Mouse (Mus musculus): Measurements from ENCODE around the gene Bpifb9b. TPM values are rescaled to one million over a fixed set of nuclear protein-coding genes. Genes with fewer than 3 reads are reported as not detected.
"Not testable (repeated sequence)": the region's sequence is repeated elsewhere in the genome, so short reads cannot be mapped to it uniquely, and the experiment has no call there.

The Bpifb9b gene
- total RNA-seq (2014; fragmentation: Nextera tagmentation) (not detected in 2 replicates), total RNA-seq (2017) (not detected in 2 replicates)

DNA sequence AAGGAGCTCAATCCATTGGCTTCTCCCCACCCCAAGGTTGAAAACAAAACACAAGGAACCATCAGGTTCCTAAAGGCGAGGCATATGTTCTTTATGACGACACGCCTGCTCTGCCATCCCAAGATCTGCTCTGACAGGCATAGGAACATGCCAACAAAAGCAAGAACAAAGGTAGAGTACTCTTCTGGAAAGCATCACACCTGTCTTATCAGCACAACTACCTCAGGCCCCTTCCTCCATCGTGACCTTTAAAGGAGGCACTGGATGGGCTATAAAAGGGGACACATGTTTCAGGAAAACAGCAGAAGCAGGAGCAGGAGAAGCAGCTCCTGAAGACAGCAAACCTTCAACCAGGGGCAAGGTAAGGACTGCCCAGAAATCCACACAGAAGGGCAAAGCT, at the start of gene Bpifb9b:
TSS of gene Bpifb9b (plus strand) at position 301 of the 400 bp plus-strand sequence.
- not testable (repeated sequence) for ATAC-seq (replicated peaks; ENCODE audit: low FRiP score, low TSS enrichment, poor library complexity, severe bottlenecking)

DNA sequence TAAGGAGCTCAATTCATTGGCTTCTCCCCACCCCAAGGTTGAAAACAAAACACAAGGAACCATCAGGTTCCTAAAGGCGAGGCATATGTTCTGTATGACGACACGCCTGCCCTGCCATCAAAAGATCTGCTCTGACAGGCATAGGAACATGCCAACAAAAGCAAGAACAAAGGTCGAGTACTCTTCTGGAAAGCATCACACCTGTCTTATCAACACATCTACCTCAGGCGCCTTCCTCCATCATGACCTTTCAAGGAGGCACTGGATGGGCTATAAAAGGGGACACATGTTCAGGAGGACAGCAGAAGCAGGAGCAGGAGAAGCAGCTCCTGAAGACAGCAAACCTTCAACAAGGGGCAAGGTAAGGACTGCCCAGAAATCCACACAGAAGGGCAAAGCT, 49.5 kb upstream of the Bpifb9b start, which contains the start of gene Bpifb9a:
TSS of gene Bpifb9a (plus strand) at position 301 of the 400 bp plus-strand sequence.
- ATAC-seq (replicated peaks; ENCODE audit: low FRiP score, low TSS enrichment, poor library complexity, severe bottlenecking): not testable (repeated sequence)

DNA sequence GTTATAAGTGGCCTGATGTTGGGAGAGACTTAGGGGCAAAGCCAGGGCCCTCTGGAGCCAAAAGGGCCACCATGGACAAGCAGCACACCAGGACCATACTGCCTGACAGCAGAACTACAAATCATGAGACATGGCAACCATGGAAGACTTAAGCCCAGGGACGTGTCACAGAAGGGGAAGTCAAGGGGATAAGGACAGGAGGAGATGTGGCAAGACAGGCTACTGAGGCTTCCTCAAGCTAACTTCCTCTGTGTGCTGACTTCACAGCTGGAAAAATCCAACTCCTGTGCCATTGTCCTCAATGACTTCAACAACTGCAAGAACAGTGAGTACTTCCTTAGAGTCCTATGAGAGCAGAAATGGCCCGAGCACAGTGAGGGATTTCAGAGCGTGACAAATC, 42.6 kb upstream of the Bpifb9b start:
- ATAC-seq (replicated peaks; ENCODE audit: low FRiP score, low TSS enrichment, poor library complexity, severe bottlenecking): not testable (repeated sequence)

DNA sequence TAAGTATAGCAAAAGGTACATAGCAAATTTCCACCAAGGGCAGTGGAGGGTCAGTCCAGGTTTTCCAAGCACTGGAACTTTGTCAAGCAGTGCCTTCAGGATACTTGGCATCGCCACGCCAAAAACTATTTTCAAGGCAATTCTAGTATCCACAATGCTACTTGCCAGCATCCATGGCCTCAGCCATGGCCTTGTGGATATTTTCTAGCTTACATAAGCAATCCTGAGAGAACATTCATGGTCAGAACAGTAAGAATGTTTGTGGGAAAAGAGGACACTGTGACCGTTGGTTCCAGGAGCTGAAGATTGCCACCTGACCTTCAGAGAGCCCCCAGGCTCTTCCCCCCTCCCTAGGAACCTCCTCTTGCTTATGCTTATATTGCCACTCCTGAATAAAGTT, 15.2 kb upstream of the Bpifb9b start:
- ATAC-seq (replicated peaks; ENCODE audit: low FRiP score, low TSS enrichment, poor library complexity, severe bottlenecking): not testable (repeated sequence)

DNA sequence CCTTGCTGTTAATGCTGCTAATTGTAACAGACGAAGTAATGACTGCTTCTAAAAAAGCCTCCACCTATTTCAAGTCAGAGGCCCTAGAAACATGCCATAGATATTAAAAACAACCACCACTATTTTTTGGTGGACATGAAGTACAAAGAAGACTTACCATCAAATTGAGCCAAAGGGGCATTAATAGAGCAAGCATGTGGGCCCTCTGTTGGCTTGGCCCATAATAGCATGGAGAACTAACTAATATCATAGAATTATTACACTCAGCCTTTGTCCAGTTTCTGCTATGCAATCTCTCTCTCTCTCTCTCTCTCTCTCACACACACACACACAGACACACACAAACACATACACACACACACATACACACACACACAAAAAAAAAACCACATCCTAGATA, 14.2 kb upstream of the Bpifb9b start:
- no peak for ATAC-seq (replicated peaks; ENCODE audit: low FRiP score, low TSS enrichment, poor library complexity, severe bottlenecking)

DNA sequence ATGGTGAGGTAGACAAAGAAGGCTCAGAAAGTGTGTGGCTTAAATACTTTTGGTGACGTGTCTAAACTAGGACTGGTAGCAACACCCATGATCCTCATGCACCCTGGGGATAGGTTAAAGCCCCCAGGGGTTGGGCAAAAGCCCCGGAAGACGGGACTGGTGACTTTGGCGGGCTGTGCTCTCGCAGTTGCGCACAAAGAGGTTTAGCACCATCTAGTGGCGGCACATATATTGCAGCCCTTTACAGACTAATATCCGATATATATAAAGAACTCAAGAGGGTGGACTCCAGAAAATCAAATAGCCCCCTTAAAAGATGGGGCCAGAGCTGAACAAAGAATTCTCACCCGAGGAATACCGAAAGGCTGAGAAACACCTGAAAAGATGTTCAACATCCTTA, 12.3 kb upstream of the Bpifb9b start:
- ATAC-seq (replicated peaks; ENCODE audit: low FRiP score, low TSS enrichment, poor library complexity, severe bottlenecking): not testable (repeated sequence)

DNA sequence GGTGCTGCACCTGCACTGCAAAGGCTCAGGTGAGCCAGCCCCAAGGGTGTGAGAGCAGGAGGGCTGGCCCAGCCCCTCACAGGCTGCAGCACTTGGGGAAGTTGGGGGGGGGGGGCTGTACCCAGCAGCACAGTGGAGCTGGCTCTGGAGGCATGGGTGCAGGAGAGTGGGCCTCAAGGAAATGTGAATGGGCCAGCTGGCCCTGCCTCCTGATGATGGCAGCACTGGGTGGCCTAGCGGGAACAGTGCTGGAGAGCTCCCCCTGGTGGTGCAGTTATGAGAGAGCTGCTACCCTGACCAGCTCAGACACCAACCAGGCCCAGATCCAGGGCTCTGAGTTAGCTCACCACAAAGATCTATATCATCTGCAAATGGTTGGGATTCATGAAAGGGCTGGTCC, 6.5 kb upstream of the Bpifb9b start:
- peak; percentile 98 for ATAC-seq (replicated peaks; ENCODE audit: low FRiP score, low TSS enrichment, poor library complexity, severe bottlenecking)

DNA sequence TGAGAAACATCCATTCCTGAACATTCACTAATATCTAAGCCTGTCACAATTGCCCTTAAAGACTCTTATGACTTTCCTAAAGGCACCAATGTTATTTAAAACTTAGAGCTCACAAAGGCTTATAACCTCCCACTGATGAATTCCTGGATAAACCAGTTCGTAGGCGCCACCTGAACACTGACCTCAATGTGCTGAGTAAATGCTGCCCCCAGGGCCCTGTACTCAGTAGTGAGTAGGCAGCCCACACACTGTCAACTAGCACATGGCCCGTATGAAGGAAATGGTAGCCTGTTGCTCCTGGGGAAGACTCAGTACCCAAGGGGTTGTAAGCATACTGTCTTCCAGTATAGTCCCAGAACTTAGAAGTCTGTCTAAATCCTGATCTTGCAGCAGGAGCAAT, 5.3 kb upstream of the Bpifb9b start:
- ATAC-seq (replicated peaks; ENCODE audit: low FRiP score, low TSS enrichment, poor library complexity, severe bottlenecking): no peak

DNA sequence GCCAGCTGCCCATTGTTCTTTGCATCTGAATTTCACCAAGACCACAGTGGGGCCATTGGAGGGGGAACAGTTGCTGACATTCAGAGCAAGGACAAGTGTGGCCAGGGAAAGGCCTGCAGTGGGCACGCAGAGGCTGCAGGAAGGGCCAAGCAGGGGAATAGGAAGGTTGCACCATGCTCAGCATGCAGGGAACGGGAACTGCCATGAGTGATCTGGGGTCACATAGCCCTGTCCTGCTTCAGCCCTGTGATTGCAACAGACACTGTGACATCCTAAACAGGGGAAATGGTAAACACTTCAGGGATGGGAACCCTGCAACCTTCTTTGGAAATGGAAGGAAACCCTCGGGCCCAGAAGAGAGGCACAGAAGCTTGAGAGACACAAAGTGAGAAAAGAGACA, 2.4 kb upstream of the Bpifb9b start:
- not testable (repeated sequence) for ATAC-seq (replicated peaks; ENCODE audit: low FRiP score, low TSS enrichment, poor library complexity, severe bottlenecking)

DNA sequence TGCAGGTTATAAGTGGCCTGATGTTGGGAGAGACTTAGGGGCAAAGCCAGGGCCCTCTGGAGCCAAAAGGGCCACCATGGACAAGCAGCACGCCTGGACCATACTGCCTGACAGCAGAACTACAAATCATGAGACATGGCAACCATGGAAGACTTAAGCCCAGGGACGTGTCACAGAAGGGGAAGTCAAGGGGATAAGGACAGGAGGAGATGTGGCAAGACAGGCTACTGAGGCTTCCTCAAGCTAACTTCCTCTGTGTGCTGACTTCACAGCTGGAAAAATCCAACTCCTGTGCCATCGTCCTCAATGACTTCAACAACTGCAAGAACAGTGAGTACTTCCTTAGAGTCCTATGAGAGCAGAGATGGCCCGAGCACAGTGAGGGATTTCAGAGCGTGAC, 6.7 kb downstream of the Bpifb9b start:
- ATAC-seq (replicated peaks; ENCODE audit: low FRiP score, low TSS enrichment, poor library complexity, severe bottlenecking): not testable (repeated sequence)

DNA sequence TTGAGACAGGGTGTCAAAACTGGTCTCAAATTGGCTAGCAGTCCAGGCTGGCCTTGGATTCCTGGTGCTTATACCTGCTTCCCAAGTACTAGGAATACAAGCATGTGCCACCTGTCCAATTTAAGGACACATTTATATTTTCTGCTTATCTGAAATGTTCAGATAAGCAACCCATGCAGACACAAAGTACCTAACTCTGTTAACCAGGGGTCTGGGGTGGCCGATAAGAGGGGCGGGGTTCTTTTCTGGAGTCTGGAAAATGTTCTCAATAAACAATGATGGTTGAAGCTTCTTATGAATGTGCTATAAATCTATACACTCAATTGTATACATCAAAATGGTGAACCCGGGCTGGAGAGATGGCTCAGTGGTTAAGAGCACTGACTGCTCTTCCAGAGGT, 19.8 kb downstream of the Bpifb9b start:
- peak; percentile 90 for ATAC-seq (replicated peaks; ENCODE audit: low FRiP score, low TSS enrichment, poor library complexity, severe bottlenecking)

DNA sequence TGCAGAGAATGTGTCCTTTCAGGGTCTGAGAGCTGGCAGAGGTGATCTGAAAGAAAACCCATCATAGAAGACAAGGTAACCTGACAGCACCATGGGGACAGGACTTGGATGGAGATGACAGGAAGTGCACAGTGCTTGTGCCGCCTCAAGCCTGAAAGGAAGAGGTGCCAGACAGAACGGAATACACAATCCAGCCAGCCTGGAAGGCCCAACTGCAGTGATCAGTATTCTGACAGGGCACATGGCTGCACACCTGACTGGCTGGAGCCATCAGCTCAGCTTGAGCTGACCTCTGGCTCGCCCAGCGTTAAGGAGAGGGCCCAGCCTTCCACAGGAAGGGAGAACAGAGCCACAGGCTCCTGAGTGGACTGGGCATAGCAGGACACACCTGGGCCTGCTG, 28.5 kb downstream of the Bpifb9b start:
- ATAC-seq (replicated peaks; ENCODE audit: low FRiP score, low TSS enrichment, poor library complexity, severe bottlenecking): no peak

DNA sequence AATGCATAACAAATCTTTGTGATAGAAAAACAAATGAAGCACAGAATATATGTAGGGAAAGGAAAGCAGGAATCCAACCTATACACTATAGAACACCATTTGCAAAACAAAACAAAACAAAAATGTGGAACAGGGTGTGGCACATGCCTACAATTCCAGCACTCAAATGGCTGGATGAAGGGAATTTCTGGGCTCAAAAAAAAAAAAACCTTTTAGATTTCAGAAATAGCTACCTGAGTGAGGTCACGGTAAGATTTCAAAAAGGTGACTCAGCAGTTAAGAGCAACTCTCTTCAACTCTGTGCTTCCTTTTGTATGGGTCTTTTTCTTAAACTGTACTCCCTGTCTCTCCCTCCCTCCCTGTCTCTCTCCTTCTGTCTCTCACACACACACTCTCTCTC, 31.1 kb downstream of the Bpifb9b start:
- no peak for ATAC-seq (replicated peaks; ENCODE audit: low FRiP score, low TSS enrichment, poor library complexity, severe bottlenecking)

DNA sequence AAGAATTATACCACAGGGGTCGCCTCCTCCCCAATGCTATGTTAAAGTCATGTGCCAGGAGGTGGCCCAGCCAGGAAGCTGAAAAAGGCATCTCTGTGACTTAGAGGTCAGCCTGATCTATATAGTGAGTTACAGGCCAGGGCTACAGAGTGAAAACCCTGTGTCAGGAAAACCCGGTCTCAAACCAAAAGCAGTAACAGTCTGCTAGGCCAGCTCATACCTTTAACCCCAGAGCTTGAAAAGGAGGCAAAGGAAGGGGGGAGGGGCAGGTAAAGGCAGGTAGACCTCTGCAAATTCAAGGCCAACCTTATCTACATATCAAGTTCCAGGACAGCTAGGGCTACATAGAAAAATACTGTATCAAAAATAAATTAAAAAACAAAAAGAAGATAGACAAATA, 32.3 kb downstream of the Bpifb9b start:
- no peak for ATAC-seq (replicated peaks; ENCODE audit: low FRiP score, low TSS enrichment, poor library complexity, severe bottlenecking)

DNA sequence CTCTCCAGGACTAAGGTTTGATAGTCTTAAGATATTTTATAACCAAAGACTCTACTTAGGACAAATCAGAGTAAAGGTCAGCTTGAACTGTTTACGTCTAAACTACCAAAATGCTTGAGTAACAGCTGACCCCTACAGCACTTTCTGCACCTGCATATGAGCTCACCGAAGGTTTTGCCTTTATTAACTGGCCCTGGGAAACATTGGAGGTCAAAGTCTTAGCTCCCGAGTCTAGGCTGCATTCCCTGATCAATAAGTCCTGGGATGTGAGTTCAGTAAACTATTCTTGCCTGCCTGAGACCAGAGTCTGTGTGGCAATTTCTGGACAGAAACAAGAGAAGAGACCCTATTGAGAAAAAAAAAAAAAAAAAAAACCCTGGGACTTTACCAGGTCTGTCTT, 41.1 kb downstream of the Bpifb9b start:
- no peak for ATAC-seq (replicated peaks; ENCODE audit: low FRiP score, low TSS enrichment, poor library complexity, severe bottlenecking)

DNA sequence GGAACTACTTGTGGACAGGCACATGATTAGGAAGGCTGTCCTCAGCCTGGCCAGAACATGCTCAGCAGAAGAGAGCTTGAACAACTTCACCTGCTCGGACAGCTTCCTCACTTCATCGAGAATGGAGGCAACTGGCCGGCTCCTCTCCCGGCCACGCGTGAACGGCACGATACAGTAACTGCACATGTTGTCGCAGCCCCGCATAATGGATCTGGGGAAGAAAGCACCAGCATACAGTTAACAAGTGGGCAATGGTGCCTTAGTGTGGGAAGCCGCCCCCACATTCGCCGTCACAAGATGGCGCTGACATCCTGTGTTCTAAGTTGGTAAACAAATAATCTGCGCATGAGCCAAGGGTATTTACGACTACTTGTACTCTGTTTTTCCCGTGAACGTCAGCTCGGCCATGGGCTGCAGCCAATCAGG, 47.0 kb downstream of the Bpifb9b start:
- not testable (repeated sequence) for ATAC-seq (replicated peaks; ENCODE audit: low FRiP score, low TSS enrichment, poor library complexity, severe bottlenecking)

DNA sequence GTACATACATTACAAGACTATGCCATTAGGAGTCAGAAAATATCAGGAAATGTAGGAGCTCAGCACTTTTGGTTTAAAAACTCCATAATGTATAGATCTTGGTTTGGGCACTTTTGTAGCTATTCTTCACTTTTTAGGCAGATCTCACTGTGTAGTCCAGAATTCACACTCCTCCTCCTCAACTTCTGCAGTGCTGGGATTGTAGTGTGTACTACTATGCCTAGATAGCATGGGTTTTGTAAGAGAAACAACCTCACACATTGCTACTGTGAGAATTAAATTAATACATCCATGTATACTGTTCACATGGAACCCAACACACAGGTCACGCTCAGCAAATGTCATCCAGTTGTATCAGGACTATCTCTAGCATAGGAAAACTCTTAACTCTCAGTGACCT, 60.5 kb downstream of the Bpifb9b start:
- ATAC-seq (replicated peaks; ENCODE audit: low FRiP score, low TSS enrichment, poor library complexity, severe bottlenecking): no peak

Other genes with a start within 250 kb of the Bpifb9b start
- gene Bpifa3, start 176.9 kb upstream of the Bpifb9b start, total RNA-seq (2014; fragmentation: Nextera tagmentation): not detected in 2 replicates
- not detected in 2 replicates for gene Bpifa3, start 176.9 kb upstream of the Bpifb9b start, total RNA-seq (2017)
- gene Bpifa1, start 164.3 kb upstream of the Bpifb9b start, total RNA-seq (2014; fragmentation: Nextera tagmentation): not detected in 2 replicates
- gene Bpifa1, start 164.3 kb upstream of the Bpifb9b start, total RNA-seq (2017): not detected in 2 replicates
- not detected in 2 replicates for gene Bpifa5, start 144.6 kb upstream of the Bpifb9b start, total RNA-seq (2014; fragmentation: Nextera tagmentation)
- not detected in 2 replicates for gene Bpifa5, start 144.6 kb upstream of the Bpifb9b start, total RNA-seq (2017)
- gene Bpifb1, start 116.4 kb upstream of the Bpifb9b start, total RNA-seq (2014; fragmentation: Nextera tagmentation): not detected in 2 replicates
- not detected in 2 replicates for gene Bpifb1, start 116.4 kb upstream of the Bpifb9b start, total RNA-seq (2017)
- not detected in 2 replicates for gene Bpifb5, start 83.5 kb upstream of the Bpifb9b start, total RNA-seq (2014; fragmentation: Nextera tagmentation)
- gene Bpifb5, start 83.5 kb upstream of the Bpifb9b start, total RNA-seq (2017): not detected in 2 replicates
- gene Bpifb9a, start 49.4 kb upstream of the Bpifb9b start, total RNA-seq (2014; fragmentation: Nextera tagmentation): not detected in 2 replicates
- gene Bpifb9a, start 49.4 kb upstream of the Bpifb9b start, total RNA-seq (2017): not detected in 2 replicates
- gene Cdk5rap1, start 65.8 kb downstream of the Bpifb9b start, total RNA-seq (2014; fragmentation: Nextera tagmentation): 18.8 and 27.3 TPM in 2 replicates
- 22.9 and 27.9 TPM in 2 replicates for gene Cdk5rap1, start 65.8 kb downstream of the Bpifb9b start, total RNA-seq (2017)
- gene Snta1, start 100.9 kb downstream of the Bpifb9b start, total RNA-seq (2014; fragmentation: Nextera tagmentation): 0.27 and 1.5 TPM in 2 replicates
- gene Snta1, start 100.9 kb downstream of the Bpifb9b start, total RNA-seq (2017): 0.76 TPM in 1 of 2 replicates, not detected in the other
- 17.0 and 20.8 TPM in 2 replicates for gene Cbfa2t2, start 129.3 kb downstream of the Bpifb9b start, total RNA-seq (2014; fragmentation: Nextera tagmentation)
- gene Cbfa2t2, start 129.3 kb downstream of the Bpifb9b start, total RNA-seq (2017): 10.4 and 18.8 TPM in 2 replicates
- gene 1700003F12Rik, start 239.9 kb downstream of the Bpifb9b start, total RNA-seq (2014; fragmentation: Nextera tagmentation): not detected in 2 replicates
- not detected in 2 replicates for gene 1700003F12Rik, start 239.9 kb downstream of the Bpifb9b start, total RNA-seq (2017)
- gene Actl10, start 244.5 kb downstream of the Bpifb9b start, total RNA-seq (2014; fragmentation: Nextera tagmentation): not detected in 2 replicates
- gene Actl10, start 244.5 kb downstream of the Bpifb9b start, total RNA-seq (2017): not detected in 2 replicates

Data from megakaryocyte-erythroid progenitor cell, adult 5-6 weeks (primary cell).